Mouse (Mus musculus) intestine, postnatal 0 days (tissue): ENCODE results near the gene Usp7. TPM values are rescaled to one million over a fixed set of nuclear protein-coding genes. Genes with fewer than 3 reads are reported as not detected.
A peak's percentile ranks its signal among the peaks of the same experiment; 100 is the strongest.

ENCODE experiments used
- ATAC-seq: fragments of 200-750 bp; cut with Nextera tagmentation; 2 replicates; pipeline ENCODE4 v1.8.0; 2017; ENCODE audit warnings: mild to moderate bottlenecking, moderate TSS enrichment, moderate library complexity
- H3K27ac ChIP-seq: fragments of 300-500 bp; sonication (generic); 2 replicates; pipeline ENCODE4 v1.5.1; 2014; ENCODE audit warnings: mild to moderate bottlenecking, low read depth, low read length, moderate library complexity
- H3K27me3 ChIP-seq: fragments of 300-500 bp; sonication (generic); replicated peaks from 2 replicates; pipeline ENCODE4 v1.6.1; 2014; ENCODE audit warnings: low read length, mixed read lengths; ENCODE audit not compliant: control insufficient read depth, insufficient read depth
- H3K36me3 ChIP-seq: fragments of 300-500 bp; sonication (generic); 2 replicates; pipeline ENCODE4 v1.6.1; 2014; ENCODE audit warnings: mild to moderate bottlenecking, moderate library complexity; ENCODE audit not compliant: control insufficient read depth, insufficient read depth
- H3K4me1 ChIP-seq: fragments of 300-500 bp; sonication (generic); replicated peaks from 2 replicates; pipeline ENCODE4 v1.6.1; 2014; ENCODE audit warnings: antibody characterized with exemption, low read length, mixed read lengths; ENCODE audit not compliant: control insufficient read depth, insufficient read depth
- H3K4me2 ChIP-seq: fragments of 300-500 bp; sonication (generic); replicated peaks from 2 replicates; pipeline ENCODE4 v1.6.1; 2014; ENCODE audit warnings: low read depth, mild to moderate bottlenecking, moderate library complexity
- H3K4me3 ChIP-seq: fragments of 300-500 bp; sonication (generic); 2 replicates; pipeline ENCODE4 v1.5.1; 2014; ENCODE audit warnings: low read depth, low read length
- H3K9ac ChIP-seq: fragments of 300-500 bp; sonication (generic); 2 replicates; pipeline ENCODE4 v1.6.1; 2014; ENCODE audit warnings: mild to moderate bottlenecking, low read depth, low read length
- H3K9me3 ChIP-seq: fragments of 300-500 bp; sonication (generic); 2 replicates; pipeline ENCODE4 v1.6.1; 2016; ENCODE audit warnings: mixed run types; ENCODE audit not compliant: control insufficient read depth
- CTCF ChIP-seq: sonication (generic); IDR thresholded peaks from 2 replicates; pipeline ENCODE4 v1.5.1; 2016; ENCODE audit warnings: low read depth, mild to moderate bottlenecking, control low read depth, antibody characterized with exemption, moderate library complexity
- WGBS: fragments of 180-500 bp; shearing (Covaris S2); extraction: QIAGEN DNeasy Blood & Tissue Kit; methylation state at CpG from one replicate; pipeline ENCODE4 v1.1.7; 2014; 5-methylcytosine and 5-hydroxymethylcytosine counted together
- polyA plus RNA-seq: library from polyadenylated mRNA; unstranded; fragments of >200 nt; fragmentation: Nextera tagmentation; extraction: Ambion mirVana; gene quantifications from 2 replicates; pipeline ENCODE4 v1.2.1, GENCODE M21; 2015

Gene Usp7
- polyA plus RNA-seq, 1 experiment from 2014 or later, result 16.3 TPM

GRCm38 (mm10) chr16:8741110-8741509 lies 51.0 kb downstream of the Usp7 start:
- TF ChIP-seq CTCF, result peak; percentile 26; the same call in 1 of the 2 replicates
- no peak for ATAC-seq
- Histone ChIP-seq H3K9ac (no peak overlapping the region), H3K4me3 (no peak overlapping the region), H3K9me3 (no peaks in the 10 kb centered on the region), H3K36me3 (no peaks in the 10 kb centered on the region), H3K4me1 (peaks cover 9% of the 10 kb centered on the region; the same call in 1 of the 2 replicates), H3K27me3 (no peaks in the 10 kb centered on the region), H3K27ac (no peak overlapping the region), H3K4me2 (no peak overlapping the region)
- WGBS, result 15% methylated on average over 1 of the region's 1 CpGs

- Histone ChIP-seq H3K4me3 (peak overlapping the region; percentile 69), H3K9me3 (no peaks in the 10 kb centered on the region), H3K9ac (peak overlapping the region; percentile 96), H3K27ac (peak overlapping the region; percentile 99), H3K27me3 (no peaks in the 10 kb centered on the region), H3K4me1 (peaks cover 13% of the 10 kb centered on the region; the same call in 1 of the 2 replicates), H3K4me2 (peak overlapping the region; percentile 93), H3K36me3 (no peaks in the 10 kb centered on the region)
- ATAC-seq, result peak; percentile 90
- no peak for TF ChIP-seq CTCF
- 2% methylated on average over 85 of the region's 126 CpGs for WGBS
Measured at GRCm38 (mm10) chr16:8738542-8739514, 53.3 kb downstream of the Usp7 start.

GRCm38 (mm10) chr16:8737666-8738541 lies 54.2 kb downstream of the Usp7 start:
- H3K4me3 ChIP-seq, result peak overlapping the region; percentile 97
- H3K27ac ChIP-seq, result peak overlapping the region; percentile 90
- H3K36me3 ChIP-seq, result no peaks in the 10 kb centered on the region
- TF ChIP-seq CTCF, result no peak
- under 1% methylated on average over 77 of the region's 110 CpGs for WGBS
- no peaks in the 10 kb centered on the region for H3K9me3 ChIP-seq
- peak; percentile 55 for ATAC-seq
- peak overlapping the region; percentile 93 for H3K4me2 ChIP-seq
- peak overlapping the region; percentile 96 for H3K9ac ChIP-seq
- peaks cover 13% of the 10 kb centered on the region; the same call in 1 of the 2 replicates for H3K4me1 ChIP-seq
- no peaks in the 10 kb centered on the region for H3K27me3 ChIP-seq

- H3K4me1 ChIP-seq, result peaks cover 13% of the 10 kb centered on the region; the same call in 1 of the 2 replicates
- peak overlapping the region; percentile 96 for H3K9ac ChIP-seq
- no peaks in the 10 kb centered on the region for H3K27me3 ChIP-seq
- WGBS, result under 1% methylated on average over 11 of the region's 11 CpGs
- TF ChIP-seq CTCF, result peak; percentile 14
- ATAC-seq, result no peak
- H3K9me3 ChIP-seq, result no peaks in the 10 kb centered on the region
- peak overlapping the region; percentile 97 for H3K4me3 ChIP-seq
- H3K36me3 ChIP-seq, result no peaks in the 10 kb centered on the region
- H3K27ac ChIP-seq, result peak overlapping the region; percentile 90
- H3K4me2 ChIP-seq, result peak overlapping the region; percentile 93
Measured at GRCm38 (mm10) chr16:8737341-8737665, 54.8 kb downstream of the Usp7 start.

GRCm38 (mm10) chr16:8736757-8737156 lies 55.4 kb downstream of the Usp7 start:
- Histone ChIP-seq H3K4me1 (peaks cover 13% of the 10 kb centered on the region; the same call in 1 of the 2 replicates), H3K27me3 (no peaks in the 10 kb centered on the region), H3K9ac (peak overlapping the region; percentile 96; the same call in 1 of the 2 replicates), H3K4me3 (peak overlapping the region; percentile 97), H3K9me3 (no peaks in the 10 kb centered on the region), H3K27ac (no peak overlapping the region), H3K4me2 (peak overlapping the region; percentile 93), H3K36me3 (no peaks in the 10 kb centered on the region; the same call in 1 of the 2 replicates)
- no peak for TF ChIP-seq CTCF
- no peak for ATAC-seq
- 3% methylated on average over 7 of the region's 7 CpGs for WGBS
